Mouse (Mus musculus): Measurements from ENCODE around the gene Sec63.

- no peak for TF ChIP-seq REST (IDR thresholded peaks at IDR 0.05; ENCODE audit: insufficient read depth, insufficient read length)
- no peak for TF ChIP-seq POLR2A (IDR thresholded peaks at IDR 0.05; ENCODE audit: insufficient read length, low read depth)
- no peak for TF ChIP-seq E2F4 (IDR thresholded peaks at IDR 0.05; ENCODE audit: insufficient read depth)
- TF ChIP-seq MAX (IDR thresholded peaks at IDR 0.05; ENCODE audit: low read depth): no peak
- no peak for TF ChIP-seq TCF12 (IDR thresholded peaks at IDR 0.05; ENCODE audit: insufficient read depth, poor library complexity, severe bottlenecking)
- no peak for TF ChIP-seq MYOG (IDR thresholded peaks at IDR 0.05; ENCODE audit: control insufficient read depth in 1 of 3, insufficient read depth in 1 of 3, insufficient read length in 2 of 3, low read depth in 2 of 3)
- no peak for TF ChIP-seq USF1 (IDR thresholded peaks at IDR 0.05; ENCODE audit: low read depth)
- no peak for TF ChIP-seq SRF (IDR thresholded peaks at IDR 0.05; ENCODE audit: control insufficient read depth, insufficient read length, low read depth)
- no peak for TF ChIP-seq POLR2AphosphoS2 (IDR thresholded peaks at IDR 0.05; ENCODE audit: insufficient read length, low read depth)
- no peak for TF ChIP-seq MYOD1 (IDR thresholded peaks at IDR 0.05; ENCODE audit: control insufficient read depth in 1 of 3, insufficient read length in 2 of 3, low read depth in 2 of 3)
Measured at GRCm38 (mm10) chr10:42860159-42860911, 99.0 kb downstream of the Sec63 start, which contains the start of gene Scml4.

Data from myocyte (in vitro differentiated cells).